In the genomic region with DNA sequence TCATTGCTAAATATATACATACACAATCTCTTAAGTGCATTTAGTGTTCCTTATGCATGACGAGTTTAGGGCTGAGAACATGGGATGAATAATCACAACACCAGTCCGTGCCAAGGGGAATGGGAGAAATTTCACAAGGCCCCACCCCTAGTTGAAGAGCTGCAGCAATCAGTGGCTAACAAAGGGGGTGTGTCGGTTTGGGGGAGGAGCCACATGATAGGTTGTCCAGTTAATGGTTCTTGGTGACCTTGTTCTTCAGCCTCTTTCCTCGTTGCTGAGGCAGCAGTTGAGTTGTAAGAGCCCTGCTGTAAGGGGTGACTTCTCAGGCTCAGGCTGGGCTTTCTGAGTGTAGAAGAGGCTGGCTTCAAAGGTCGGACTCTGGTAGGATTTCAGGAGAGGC, we compare ENCODE assay signal across 7 mouse cellular contexts. TPM values are rescaled to one million over a fixed set of nuclear protein-coding genes. Genes with fewer than 3 reads are reported as not detected.
DNase-seq lines count a peak whose midpoint lies in the region; ATAC-seq and TF ChIP-seq lines count a peak whose summit lies in the region.

No protein-coding gene starts in this region.

- no peak for TF ChIP-seq POLR2A in small intestine, adult 2 months (IDR thresholded peaks at IDR 0.05; ENCODE audit: low read depth, low read length)

- H3K27ac ChIP-seq in brown adipose tissue, adult 24 weeks (replicated peaks; ENCODE audit: low read depth, low read length), result peak overlapping the region; percentile 50
- no peak overlapping the region for H3K27ac ChIP-seq in hindbrain, embryonic 14.5 days
- H3K27ac ChIP-seq in liver, embryonic 14.5 days, result no peak overlapping the region
- H3K27ac ChIP-seq in small intestine, adult 2 months (ENCODE audit: insufficient read depth, low read depth, low read length), result peak overlapping the region; percentile 35

- no peak overlapping the region for H3K9ac ChIP-seq in hindbrain, embryonic 14.5 days
- no peak overlapping the region for H3K9ac ChIP-seq in liver, embryonic 14.5 days (replicated peaks)

- H3K27me3 ChIP-seq in hindbrain, embryonic 14.5 days (ENCODE audit: control insufficient read depth, insufficient read depth, low read length), result no peaks in the 10 kb centered on the region
- no peaks in the 10 kb centered on the region for H3K27me3 ChIP-seq in liver, embryonic 14.5 days (ENCODE audit: control insufficient read depth, insufficient read depth, low read length)
- H3K27me3 ChIP-seq in small intestine, adult 2 months (ENCODE audit: control insufficient read depth, insufficient read depth, low read length), result no peaks in the 10 kb centered on the region

- H3K4me2 ChIP-seq in hindbrain, embryonic 14.5 days (replicated peaks), result peak overlapping the region; percentile 91; the same call in 1 of the 2 replicates
- H3K4me2 ChIP-seq in liver, embryonic 14.5 days (ENCODE audit: low read depth), result peak overlapping the region; percentile 70

- DNase-seq in spleen, postnatal 4 days (ENCODE audit: low spot score in 2 of 2), result peak; percentile 47 to 61
- no peak for DNase-seq in spleen, postnatal 14 days (ENCODE audit: low spot score in 2 of 2)
- DNase-seq in hindbrain, embryonic 14.5 days (ENCODE audit: low spot score), result no peak
- DNase-seq in liver, embryonic 14.5 days (ENCODE audit: low read depth in 3 of 3, low spot score in 3 of 3), result peak in 2 of 3 experiments; percentile 41 to 43
- no peak for DNase-seq in left cerebral cortex, adult 11 months (ENCODE audit: low spot score)

- no peak for TF ChIP-seq EP300 in liver, embryonic 14.5 days (IDR thresholded peaks at IDR 0.05; ENCODE audit: low read depth)

- H3K4me3 ChIP-seq in brown adipose tissue, adult 24 weeks (ENCODE audit: insufficient read depth, low read depth, low read length), result peak overlapping the region; percentile 88
- H3K4me3 ChIP-seq in hindbrain, embryonic 14.5 days (replicated peaks; ENCODE audit: low read length), result no peak overlapping the region
- H3K4me3 ChIP-seq in liver, embryonic 14.5 days (ENCODE audit: insufficient read depth in 1 of 2, low read depth in 2 of 2, low read length in 2 of 2), result no peak overlapping the region
- no peak overlapping the region for H3K4me3 ChIP-seq in small intestine, adult 2 months (ENCODE audit: low read depth, low read length)

- H3K36me3 ChIP-seq in hindbrain, embryonic 14.5 days (replicated peaks; ENCODE audit: control insufficient read depth, insufficient read depth), result peaks cover 19% of the 10 kb centered on the region
- peaks cover 6% of the 10 kb centered on the region for H3K36me3 ChIP-seq in liver, embryonic 14.5 days (replicated peaks; ENCODE audit: control insufficient read depth, insufficient read depth, low read depth)
- peaks cover 18% of the 10 kb centered on the region for H3K36me3 ChIP-seq in small intestine, adult 2 months (ENCODE audit: control insufficient read depth, insufficient read depth, low read length)

- ATAC-seq in hindbrain, embryonic 14.5 days (ENCODE audit: low FRiP score), result no peak
- ATAC-seq in liver, embryonic 14.5 days (ENCODE audit: insufficient read depth), result no peak

- H3K4me1 ChIP-seq in brown adipose tissue, adult 24 weeks (ENCODE audit: control insufficient read depth, insufficient read depth, insufficient read length, low read length), result peaks cover 3% of the 10 kb centered on the region; the same call in 1 of the 2 replicates
- H3K4me1 ChIP-seq in hindbrain, embryonic 14.5 days (replicated peaks; ENCODE audit: control insufficient read depth, insufficient read depth, low read length), result peaks cover 18% of the 10 kb centered on the region
- peaks cover 16 to 19% of the 10 kb centered on the region in 2 experiments for H3K4me1 ChIP-seq in liver, embryonic 14.5 days (replicated peaks; ENCODE audit: control insufficient read depth in 2 of 2, insufficient read depth in 2 of 2, low read length in 1 of 2)
- peaks cover 15% of the 10 kb centered on the region for H3K4me1 ChIP-seq in small intestine, adult 2 months (ENCODE audit: control insufficient read depth, insufficient read depth, insufficient read length, low read length)

- no peak for TF ChIP-seq CTCF in liver, embryonic 14.5 days (IDR thresholded peaks at IDR 0.05; ENCODE audit: low read depth)
- TF ChIP-seq CTCF in small intestine, adult 2 months (IDR thresholded peaks at IDR 0.05; ENCODE audit: extremely low read depth, insufficient read length, insufficient replicate concordance, low read depth, low read length), result no peak

- no peaks in the 10 kb centered on the region for H3K9me3 ChIP-seq in hindbrain, embryonic 14.5 days (ENCODE audit: control insufficient read depth, low read length)
- no peaks in the 10 kb centered on the region for H3K9me3 ChIP-seq in liver, embryonic 14.5 days (ENCODE audit: control insufficient read depth, low read length)

- 45% methylated on average over 5 of the region's 5 CpGs for WGBS in hindbrain, embryonic 14.5 days
- WGBS in liver, embryonic 14.5 days (ENCODE audit: insufficient replicate concordance), result 28% methylated on average over 5 of the region's 5 CpGs
- 17% methylated on average over 5 of the region's 5 CpGs for WGBS in small intestine, adult 2 months

RNA-seq across cellular contexts. Expression of a gene that starts 1.9 kb away (rescaled TPM):
- polyA plus RNA-seq in brown adipose tissue, adult 24 weeks (2012; ENCODE audit: insufficient read depth, insufficient read length, missing spikeins), result 2,044 and 2,390 TPM in 2 replicates
- 482 and 502 TPM in 2 replicates for polyA plus RNA-seq in hindbrain, embryonic 14.5 days (2014; fragmentation: Nextera tagmentation; extraction: Ambion mirVana)
- 68.1 and 86.1 TPM in 2 replicates for polyA plus RNA-seq in liver, embryonic 14.5 days (2012; rRNA removed)
- 201 and 211 TPM in 2 replicates for polyA plus RNA-seq in liver, embryonic 14.5 days (2014; fragmentation: Nextera tagmentation; extraction: Ambion mirVana)
- 304 and 515 TPM in 2 replicates for polyA plus RNA-seq in small intestine, adult 2 months (2012; rRNA removed)

RNA-seq across cellular contexts. Expression of a gene that starts 23.7 kb away (rescaled TPM):
- 6.7 and 6.8 TPM in 2 replicates for polyA plus RNA-seq in brown adipose tissue, adult 24 weeks (2012; ENCODE audit: insufficient read depth, insufficient read length, missing spikeins)
- 176 and 178 TPM in 2 replicates for polyA plus RNA-seq in hindbrain, embryonic 14.5 days (2014; fragmentation: Nextera tagmentation; extraction: Ambion mirVana)
- 17.9 and 21.6 TPM in 2 replicates for polyA plus RNA-seq in liver, embryonic 14.5 days (2012; rRNA removed)
- polyA plus RNA-seq in liver, embryonic 14.5 days (2014; fragmentation: Nextera tagmentation; extraction: Ambion mirVana), result 11.4 and 14.1 TPM in 2 replicates
- 63.0 and 76.6 TPM in 2 replicates for polyA plus RNA-seq in small intestine, adult 2 months (2012; rRNA removed)

RNA-seq across cellular contexts. Expression of a gene that starts 47.3 kb away (rescaled TPM):
- polyA plus RNA-seq in brown adipose tissue, adult 24 weeks (2012; ENCODE audit: insufficient read depth, insufficient read length, missing spikeins), result 1.4 and 3.0 TPM in 2 replicates
- polyA plus RNA-seq in hindbrain, embryonic 14.5 days (2014; fragmentation: Nextera tagmentation; extraction: Ambion mirVana), result 164 and 190 TPM in 2 replicates
- 7.1 and 10.5 TPM in 2 replicates for polyA plus RNA-seq in liver, embryonic 14.5 days (2012; rRNA removed)
- 11.0 and 11.6 TPM in 2 replicates for polyA plus RNA-seq in liver, embryonic 14.5 days (2014; fragmentation: Nextera tagmentation; extraction: Ambion mirVana)
- polyA plus RNA-seq in small intestine, adult 2 months (2012; rRNA removed), result 8.8 and 13.7 TPM in 2 replicates

RNA-seq across cellular contexts. Expression of a gene that starts 56.8 kb away (rescaled TPM):
- polyA plus RNA-seq in brown adipose tissue, adult 24 weeks (2012; ENCODE audit: insufficient read depth, insufficient read length, missing spikeins), result 1.6 and 2.5 TPM in 2 replicates
- 0.74 and 1.5 TPM in 2 replicates for polyA plus RNA-seq in hindbrain, embryonic 14.5 days (2014; fragmentation: Nextera tagmentation; extraction: Ambion mirVana)
- 0.87 and 1.0 TPM in 2 replicates for polyA plus RNA-seq in liver, embryonic 14.5 days (2012; rRNA removed)
- 1.7 and 1.8 TPM in 2 replicates for polyA plus RNA-seq in liver, embryonic 14.5 days (2014; fragmentation: Nextera tagmentation; extraction: Ambion mirVana)
- polyA plus RNA-seq in small intestine, adult 2 months (2012; rRNA removed), result 2.3 and 5.3 TPM in 2 replicates

Comparison
In these comparisons a context has a peak if more than half of its experiments do, and no peak if none do; other contexts are left out.
1. DNase-seq: peak in spleen, postnatal 4 days (2 of 2) and liver, embryonic 14.5 days (2 of 3); none in spleen, postnatal 14 days (0 of 2), hindbrain, embryonic 14.5 days (single experiment) and left cerebral cortex, adult 11 months (single experiment).
2. H3K27ac ChIP-seq: peak in brown adipose tissue, adult 24 weeks (single experiment) and small intestine, adult 2 months (single experiment); none in hindbrain, embryonic 14.5 days (single experiment) and liver, embryonic 14.5 days (single experiment).
3. RNA of a gene that starts 47.3 kb away (polyA plus RNA-seq): 164 to 190 TPM in hindbrain, embryonic 14.5 days; 8.8 to 13.7 TPM in small intestine, adult 2 months, 7.1 to 11.6 TPM in liver, embryonic 14.5 days and 1.4 to 3.0 TPM in brown adipose tissue, adult 24 weeks; every median in the first group is over 10 times any median in the second.